Mouse (Mus musculus): ENCODE data around the gene Sco1.

DNA sequence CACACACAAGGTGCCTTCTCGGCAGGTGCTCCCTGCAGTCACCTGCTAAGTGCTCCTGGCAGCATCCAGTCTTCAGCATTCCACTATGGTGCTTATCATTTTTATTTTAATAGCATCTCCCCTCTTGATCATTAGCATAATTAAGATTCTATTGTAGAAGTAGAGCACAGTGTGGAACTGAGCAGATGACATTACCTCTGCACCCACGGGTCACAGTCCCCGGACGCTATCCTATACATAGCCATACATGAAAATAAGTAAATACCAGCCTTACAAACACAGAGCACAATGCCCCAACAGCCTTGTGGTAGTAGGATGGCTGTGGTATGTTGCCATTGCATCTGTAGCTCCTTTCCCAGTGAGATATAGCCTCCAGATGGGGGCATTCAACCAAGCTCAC is 43.9 kb upstream of the Sco1 start:
- TF ChIP-seq EP300 (IDR thresholded peaks at IDR 0.05; ENCODE audit: low read depth), result no peak
- TF ChIP-seq CTCF (IDR thresholded peaks at IDR 0.05; ENCODE audit: low read depth), result no peak
